Mouse (Mus musculus) adrenal gland, postnatal 25 days (tissue): ENCODE measurements around the gene Armc5. TPM values are rescaled to one million over a fixed set of nuclear protein-coding genes. Genes with fewer than 3 reads are reported as not detected.

ENCODE experiments used
- DNase-seq: peaks from one replicate; pipeline ENCODE4 v3.0.0; 2021; ENCODE audit warnings: mixed read lengths
- total RNA-seq: library from RNA; stranded (reverse); gene quantifications from 2 replicates; pipeline ENCODE4 v1.2.3, GENCODE M21; 2021

Gene Armc5
- total RNA-seq, 1 experiment from 2014 or later = 19.3 TPM

DNA sequence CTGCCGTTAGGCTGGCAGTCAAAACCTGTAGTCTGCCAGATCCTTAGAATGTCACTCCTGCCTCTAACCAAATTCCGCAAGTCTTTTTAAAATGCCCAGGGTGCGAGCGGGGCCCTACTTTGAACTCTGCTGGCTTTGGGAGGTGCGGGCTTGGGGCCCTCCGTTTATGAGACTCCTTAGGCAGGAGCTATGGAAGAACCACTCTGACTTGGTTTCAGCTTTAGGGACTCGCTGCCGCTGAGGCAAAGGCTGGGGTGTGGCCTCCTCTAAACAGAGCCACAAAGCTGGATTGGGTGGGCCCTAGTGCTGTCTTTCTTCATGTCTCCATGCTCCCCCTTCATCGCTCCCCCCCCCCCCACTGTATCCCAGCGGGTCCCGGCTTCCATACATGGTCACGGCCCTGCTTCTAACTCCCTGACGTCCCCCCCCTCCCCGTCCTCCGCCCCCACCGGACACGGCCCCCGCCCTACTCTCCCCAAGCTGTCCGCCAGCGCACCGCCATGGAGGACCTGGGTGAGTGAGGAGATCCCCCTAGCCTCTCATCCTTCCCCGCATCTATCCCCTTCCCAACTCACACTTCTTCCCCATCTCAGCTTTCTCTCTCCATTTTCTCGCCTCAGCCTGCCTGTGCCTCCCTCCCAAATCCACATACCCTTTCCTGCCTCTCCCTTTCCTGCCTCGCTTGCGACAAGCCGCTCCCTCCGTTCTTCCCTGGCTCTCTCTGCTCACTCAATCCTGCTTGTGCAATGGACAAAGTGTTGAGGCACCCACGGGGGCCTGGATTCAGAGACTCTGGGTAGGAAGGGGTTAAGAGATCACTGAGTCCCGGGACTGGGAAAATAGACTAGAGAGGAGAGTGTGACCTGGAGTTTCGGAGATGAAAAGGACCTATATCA, 9.6 kb downstream of the Armc5 start, which contains the start of gene Tgfb1i1:
Tgfb1i1 (plus strand) TSS at position 317 of the 896 bp plus-strand sequence.
- peak; percentile 45 for DNase-seq

- peak; percentile 84 for DNase-seq
These were observed 10.3 kb downstream of the Armc5 start for GRCm38 (mm10) chr7:128247443-128247842.

- DNase-seq = no peak
These were observed 11.2 kb downstream of the Armc5 start for GRCm38 (mm10) chr7:128248081-128249042.

- no peak for DNase-seq
These were observed 12.9 kb downstream of the Armc5 start for GRCm38 (mm10) chr7:128249998-128250397.

GRCm38 (mm10) chr7:128251946-128252345, 14.8 kb downstream of the Armc5 start:
- no peak for DNase-seq

- DNase-seq = no peak
These were observed 15.5 kb downstream of the Armc5 start for GRCm38 (mm10) chr7:128252609-128253008.

- no peak for DNase-seq
These were observed 17.8 kb downstream of the Armc5 start for GRCm38 (mm10) chr7:128254978-128255377.

- DNase-seq = no peak
These were observed 18.6 kb downstream of the Armc5 start for GRCm38 (mm10) chr7:128255757-128256156.

DNA sequence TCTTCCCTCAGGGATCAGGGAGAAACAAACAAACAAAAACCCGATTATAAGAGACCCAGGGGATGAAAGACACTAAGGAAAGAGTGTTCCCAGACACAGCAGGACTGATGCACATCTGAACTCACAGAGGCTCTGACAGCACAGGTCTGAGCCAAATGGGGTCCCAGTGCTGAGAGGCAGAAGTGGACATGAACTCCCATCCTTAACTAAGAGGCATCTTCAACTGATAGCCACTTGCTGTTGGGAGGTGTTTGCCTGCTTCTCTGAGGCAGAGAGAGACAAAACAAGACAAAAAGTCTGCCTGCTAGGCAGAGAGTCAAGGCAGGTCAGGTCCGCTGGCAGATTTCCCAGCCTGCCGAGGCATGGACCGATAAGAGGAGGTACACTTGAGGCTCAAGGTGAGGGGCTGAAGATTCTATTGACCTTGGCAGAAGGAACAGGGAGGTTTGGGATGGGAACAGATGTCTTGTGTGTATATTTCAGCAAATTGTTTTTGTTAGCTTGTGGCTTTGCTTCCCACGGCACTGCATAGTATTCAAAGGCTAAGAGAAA, 19.7 kb downstream of the Armc5 start:
- DNase-seq = peak; percentile 38

GRCm38 (mm10) chr7:128265411-128265810, 28.3 kb downstream of the Armc5 start, which contains the start of gene Slc5a2:
TSS of gene Slc5a2 (plus strand) at chr7:128265657.
- no peak for DNase-seq

GRCm38 (mm10) chr7:128266056-128266455, 28.9 kb downstream of the Armc5 start:
- no peak for DNase-seq

DNA sequence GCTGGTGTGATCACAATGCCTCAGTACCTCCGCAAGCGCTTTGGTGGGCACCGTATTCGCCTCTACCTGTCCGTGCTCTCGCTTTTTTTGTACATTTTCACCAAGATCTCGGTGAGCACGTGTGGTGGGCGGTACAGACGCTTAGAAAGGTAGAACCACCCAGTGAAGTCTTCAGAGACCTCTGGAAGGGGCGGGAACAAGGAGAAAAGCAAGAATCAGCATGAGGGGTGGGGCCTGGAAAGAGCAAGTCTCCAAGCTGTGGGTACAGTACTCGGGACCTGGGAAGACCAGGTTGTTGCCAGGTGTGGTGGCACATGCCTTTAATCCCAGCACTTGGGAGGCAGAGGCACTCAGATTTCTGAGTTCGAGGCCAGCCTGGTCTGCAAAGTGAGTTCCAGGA, 30.2 kb downstream of the Armc5 start:
- DNase-seq = no peak

- DNase-seq = no peak
These were observed 30.7 kb downstream of the Armc5 start for GRCm38 (mm10) chr7:128267813-128268212.

- no peak for DNase-seq
These were observed 33.3 kb downstream of the Armc5 start for GRCm38 (mm10) chr7:128270431-128270850.

- no peak for DNase-seq
These were observed 34.4 kb downstream of the Armc5 start for GRCm38 (mm10) chr7:128271496-128271895.

GRCm38 (mm10) chr7:128276051-128276450, 38.9 kb downstream of the Armc5 start:
- DNase-seq = no peak

DNA sequence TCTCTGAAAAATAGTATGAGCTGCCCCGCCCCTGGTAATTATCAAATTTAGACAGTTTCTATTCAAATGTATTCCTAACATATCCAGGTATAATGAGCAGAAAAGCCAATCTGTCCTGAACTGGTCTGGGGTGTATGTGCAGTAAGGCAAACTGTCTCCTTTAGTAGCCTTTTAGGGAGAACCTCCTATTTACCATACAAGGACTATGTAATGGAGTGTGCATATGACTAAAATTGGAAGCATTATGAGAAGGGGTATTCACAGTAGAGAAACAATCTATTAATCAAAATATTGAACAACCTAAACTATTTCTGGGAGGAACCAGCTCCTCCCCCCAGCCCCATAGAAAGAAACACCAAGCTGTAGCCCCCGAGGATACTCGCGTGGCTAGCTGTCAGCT, 42.6 kb downstream of the Armc5 start:
- DNase-seq = no peak

- no peak for DNase-seq
These were observed 44.6 kb downstream of the Armc5 start for GRCm38 (mm10) chr7:128281765-128282164.

DNA sequence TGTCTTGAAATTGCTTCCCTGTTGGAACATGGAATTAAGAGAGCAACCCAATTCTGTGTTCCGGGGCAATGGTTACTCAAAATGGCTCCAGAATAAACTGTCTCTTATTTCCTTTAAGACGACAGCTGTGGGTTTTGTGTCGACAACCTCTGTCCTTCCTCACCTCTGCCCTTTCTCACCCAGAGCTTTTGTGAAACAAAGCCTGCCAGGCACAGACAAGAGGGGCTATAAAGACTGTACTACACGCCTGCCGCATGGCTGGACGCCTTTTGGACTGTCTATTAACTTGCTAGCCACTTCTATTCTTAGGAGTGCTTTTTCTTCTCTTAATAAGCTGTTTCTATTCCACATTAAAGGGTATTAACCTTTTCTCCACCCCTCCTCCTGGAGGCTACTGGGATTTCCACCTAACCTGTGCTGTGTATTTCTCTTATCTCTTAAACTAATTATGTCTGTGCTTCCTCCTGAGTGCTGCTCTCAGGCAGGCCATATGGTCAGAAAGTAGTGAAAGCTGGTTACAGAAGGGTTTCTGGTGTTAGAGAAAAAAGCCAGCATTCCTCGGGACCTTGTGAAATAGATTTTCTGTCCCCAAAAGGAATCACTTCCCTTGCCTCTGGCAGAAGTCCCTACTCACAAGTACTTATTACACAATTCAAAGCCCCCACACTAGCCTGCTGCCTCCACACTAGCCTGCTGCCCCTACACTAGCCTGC, 45.5 kb downstream of the Armc5 start:
- no peak for DNase-seq

DNA sequence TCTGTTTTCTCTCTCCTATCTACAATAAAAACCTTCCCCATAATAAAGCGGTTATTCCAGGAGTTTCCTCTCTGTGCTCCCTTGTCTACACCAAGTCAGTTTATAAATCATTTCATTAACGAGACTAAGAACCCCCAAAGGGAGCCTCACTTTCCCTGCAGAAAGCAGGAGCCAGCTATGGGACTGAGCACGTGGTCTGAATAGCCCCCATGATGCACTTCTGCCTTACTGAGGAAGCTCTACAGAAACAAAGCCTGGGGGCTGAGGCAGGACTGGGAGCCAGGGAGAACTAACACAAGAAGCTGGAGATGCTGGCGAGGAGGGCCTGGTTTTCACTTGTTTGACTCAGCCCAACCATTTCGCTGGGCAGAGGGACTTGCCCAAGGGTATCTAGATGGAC, 46.9 kb downstream of the Armc5 start:
- DNase-seq = no peak

DNA sequence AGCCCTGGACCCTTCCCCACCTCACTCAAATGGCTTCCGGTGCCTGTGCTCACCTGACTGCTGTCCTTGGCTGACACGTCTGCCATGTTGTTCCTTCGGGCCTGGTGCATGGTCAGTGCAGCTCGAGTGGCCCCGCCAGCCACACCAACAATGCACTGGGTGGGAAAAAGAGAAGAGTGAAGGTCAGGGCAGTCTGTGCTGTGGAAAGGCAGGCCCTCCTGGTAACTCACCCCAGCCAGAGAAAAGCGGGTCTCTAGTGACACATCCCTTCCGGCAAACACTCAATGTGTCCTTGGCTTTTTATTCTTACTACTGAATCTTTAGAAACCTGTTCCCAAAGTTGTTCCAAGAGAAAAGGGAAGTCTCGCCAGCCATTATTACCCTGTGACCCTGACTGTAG, 47.9 kb downstream of the Armc5 start:
- no peak for DNase-seq
